Mouse (Mus musculus) olfactory bulb, adult 2 months (tissue): ENCODE measurements around the gene Olfr410. TPM values are rescaled to one million over a fixed set of nuclear protein-coding genes. Genes with fewer than 3 reads are reported as not detected.
A peak's percentile ranks its signal among the peaks of the same experiment; 100 is the strongest.

Experiments used
- H3K27ac ChIP-seq: fragments of 200-500 bp; 2 replicates; pipeline ENCODE4 v1.5.1; 2012; ENCODE audit warnings: low read depth, low read length; ENCODE audit not compliant: insufficient read depth
- H3K4me1 ChIP-seq: fragments of 200-500 bp; 2 replicates; pipeline ENCODE4 v1.6.1; 2012; ENCODE audit warnings: low read length; ENCODE audit not compliant: control insufficient read depth, insufficient read depth
- H3K4me3 ChIP-seq: fragments of 200-500 bp; 2 replicates; pipeline ENCODE4 v1.5.1; 2012; ENCODE audit warnings: mild to moderate bottlenecking, low read depth, low read length, moderate library complexity; ENCODE audit not compliant: insufficient read depth
- CTCF ChIP-seq: fragments of 200-500 bp; IDR thresholded peaks from 2 replicates; pipeline ENCODE4 v1.5.1; 2012; ENCODE audit warnings: low read depth, mild to moderate bottlenecking, low read length, moderate library complexity; ENCODE audit not compliant: insufficient read depth
- POLR2A ChIP-seq: fragments of 200-500 bp; IDR thresholded peaks from 2 replicates; pipeline ENCODE4 v1.6.1; 2012; ENCODE audit warnings: mild to moderate bottlenecking, low read depth, low read length, moderate library complexity; ENCODE audit not compliant: insufficient read depth
- WGBS: fragments of 180-500 bp; shearing (Covaris S2); methylation state at CpG from one replicate; pipeline ENCODE4 v1.1.7; 2018; 5-methylcytosine and 5-hydroxymethylcytosine counted together
- polyA plus RNA-seq: library from polyadenylated mRNA; stranded (reverse); fragments of >200 nt; gene quantifications from 2 replicates; pipeline ENCODE4 v1.2.4, GENCODE M21; 2012; ENCODE audit warnings: low replicate concordance; ENCODE audit not compliant: missing spikeins, insufficient read depth, insufficient read length

Olfr410 gene
- polyA plus RNA-seq, result not detected in 2 replicates

DNA sequence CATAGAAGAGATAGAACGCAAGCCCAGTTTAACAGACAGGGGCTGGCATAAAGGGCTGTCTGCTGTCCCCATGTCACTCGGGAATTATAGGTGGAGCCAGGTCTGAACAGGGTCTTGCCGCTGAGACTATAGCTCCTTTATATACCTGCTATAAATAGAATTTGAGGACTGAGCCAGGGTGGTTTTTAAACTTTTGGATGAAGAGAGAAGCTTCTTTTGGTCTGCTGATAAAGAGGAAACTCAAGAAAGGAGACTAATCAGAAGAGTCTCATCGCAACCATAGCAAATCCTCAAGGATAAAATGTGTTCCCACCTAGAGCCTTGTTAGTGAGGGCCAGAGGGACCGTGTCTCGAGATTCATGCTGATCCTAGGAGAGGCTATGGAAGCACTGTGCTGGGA lies at the start of gene Olfr410:
Gene Olfr410, minus strand, starts transcription at position 101 of the 400 bp plus-strand sequence.
- 87% methylated on average over 6 of the region's 6 CpGs for WGBS
- TF ChIP-seq CTCF (no peak), POLR2A (no peak)
- H3K4me1 ChIP-seq, result no peaks in the 10 kb centered on the region
- H3K4me3 ChIP-seq, result no peak within 1 kb of the TSS
- no peak within 1 kb of the TSS for H3K27ac ChIP-seq

DNA sequence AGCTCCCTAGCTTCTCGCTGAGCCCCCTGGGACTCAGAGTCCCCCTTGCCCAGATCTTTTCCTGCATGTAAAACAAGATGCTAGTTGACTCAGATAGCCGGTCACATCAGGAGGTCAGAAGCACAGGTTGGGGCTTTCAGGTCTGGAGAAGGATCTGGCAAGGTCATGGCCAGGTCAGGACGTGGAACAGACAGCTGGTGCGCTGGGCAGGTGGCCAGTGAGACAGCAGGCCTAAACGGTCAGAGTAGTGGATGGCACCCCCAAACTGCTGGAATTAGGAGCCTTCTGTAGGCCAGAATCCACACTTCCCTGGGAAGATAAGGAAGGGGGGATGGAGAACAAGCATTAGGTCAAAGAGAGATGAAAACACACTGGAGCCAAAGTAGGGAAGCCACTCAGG lies 49.4 kb upstream of the Olfr410 start:
- 79% methylated on average over 5 of the region's 5 CpGs for whole genome bisulfite sequencing
- TF ChIP-seq CTCF, result no peak
- no peak for TF ChIP-seq POLR2A
- H3K27ac ChIP-seq, result no peak overlapping the region
- no peak overlapping the region for H3K4me3 ChIP-seq
- H3K4me1 ChIP-seq, result peaks cover 14% of the 10 kb centered on the region

DNA sequence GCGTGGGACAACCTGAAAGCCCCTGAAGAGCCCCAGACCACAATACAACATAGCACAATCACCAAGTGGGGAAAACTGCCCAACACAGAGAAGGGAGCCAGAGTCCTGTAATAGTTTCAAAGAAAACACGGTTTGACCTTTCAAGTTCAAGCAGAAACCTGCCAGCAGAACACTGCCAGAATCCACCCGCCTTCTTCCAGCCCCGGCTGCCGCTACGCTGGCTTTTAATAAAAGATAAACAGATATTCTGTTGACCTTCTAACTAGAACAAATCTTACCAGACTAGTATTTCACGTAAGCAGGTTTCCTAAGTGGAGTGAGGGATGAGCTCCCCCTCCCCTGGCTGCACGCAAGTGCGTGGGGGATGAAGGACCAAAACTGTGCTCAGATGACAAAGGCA lies 47.8 kb upstream of the Olfr410 start:
- H3K27ac ChIP-seq, result no peak overlapping the region
- no peak overlapping the region for H3K4me3 ChIP-seq
- no peak for TF ChIP-seq CTCF
- TF ChIP-seq POLR2A, result no peak
- WGBS, result 46% methylated on average over 9 of the region's 9 CpGs
- H3K4me1 ChIP-seq, result peaks cover 14% of the 10 kb centered on the region

DNA sequence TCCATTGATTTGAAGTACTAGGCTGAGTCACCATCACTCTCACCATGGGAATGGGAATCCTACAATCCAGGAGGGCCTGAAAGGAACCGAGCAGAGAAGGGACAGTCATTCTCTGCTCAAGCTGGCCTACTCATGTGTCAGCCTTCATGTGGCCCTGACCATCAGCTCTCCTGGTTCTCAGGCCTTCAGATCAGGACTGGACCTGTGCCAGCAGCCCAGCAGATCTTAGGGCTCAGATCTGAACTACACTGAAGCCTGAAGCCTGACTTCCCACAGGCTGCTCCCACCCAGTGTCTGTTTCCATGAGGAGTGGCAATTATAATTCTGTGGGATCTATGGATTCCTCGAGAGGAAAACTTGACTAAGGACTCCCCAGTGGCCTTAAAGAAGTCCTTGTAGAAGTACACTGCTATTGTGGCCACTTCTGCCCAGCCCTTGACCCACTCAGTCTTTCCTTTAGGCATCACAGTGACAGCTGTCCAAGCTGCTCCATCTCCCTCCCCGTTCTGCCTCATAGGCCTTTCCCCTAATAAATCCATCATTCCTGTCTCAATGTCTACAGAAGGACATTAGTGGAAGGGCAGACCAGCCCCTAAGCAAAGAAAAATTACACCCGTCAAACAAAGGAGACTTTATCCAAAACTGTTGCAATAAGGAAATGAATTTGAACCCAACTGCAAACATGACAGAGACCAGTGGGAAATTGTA lies 41.5 kb upstream of the Olfr410 start:
- 69% methylated on average over 4 of the region's 4 CpGs for WGBS
- H3K4me1 ChIP-seq, result 0 out of 2 replicates have a peak, but pooled peaks cover 3% of the 10 kb centered on the region
- TF ChIP-seq CTCF (no peak), POLR2A (no peak)

DNA sequence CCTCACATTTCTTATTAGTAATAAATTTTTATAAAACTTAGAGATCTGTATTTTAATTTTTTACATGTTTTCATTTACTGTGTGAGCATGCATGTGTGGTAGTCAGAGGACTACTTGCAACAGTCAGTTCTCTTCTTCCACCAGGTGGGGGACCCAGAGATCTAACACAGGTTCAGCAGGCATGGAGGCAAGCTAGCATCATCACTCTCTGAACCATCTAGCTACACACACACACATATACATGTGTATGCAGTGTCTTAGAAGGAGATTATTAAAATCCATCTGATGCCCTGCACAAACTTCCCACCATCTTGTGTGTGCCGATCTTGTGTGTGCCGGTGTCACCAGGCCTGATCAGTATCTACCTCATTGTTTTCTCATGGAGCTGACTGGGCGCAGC lies 39.0 kb upstream of the Olfr410 start:
- Histone ChIP-seq H3K27ac (no peak overlapping the region), H3K4me1 (no peaks in the 10 kb centered on the region), H3K4me3 (no peak overlapping the region)
- WGBS, result 68% methylated on average over 3 of the region's 3 CpGs
- TF ChIP-seq POLR2A, result no peak
- TF ChIP-seq CTCF, result no peak

More for the DNA sequence above, 41.5 kb upstream of the Olfr410 start:
- H3K4me3 ChIP-seq, result no peak overlapping the region
- no peak overlapping the region for H3K27ac ChIP-seq

DNA sequence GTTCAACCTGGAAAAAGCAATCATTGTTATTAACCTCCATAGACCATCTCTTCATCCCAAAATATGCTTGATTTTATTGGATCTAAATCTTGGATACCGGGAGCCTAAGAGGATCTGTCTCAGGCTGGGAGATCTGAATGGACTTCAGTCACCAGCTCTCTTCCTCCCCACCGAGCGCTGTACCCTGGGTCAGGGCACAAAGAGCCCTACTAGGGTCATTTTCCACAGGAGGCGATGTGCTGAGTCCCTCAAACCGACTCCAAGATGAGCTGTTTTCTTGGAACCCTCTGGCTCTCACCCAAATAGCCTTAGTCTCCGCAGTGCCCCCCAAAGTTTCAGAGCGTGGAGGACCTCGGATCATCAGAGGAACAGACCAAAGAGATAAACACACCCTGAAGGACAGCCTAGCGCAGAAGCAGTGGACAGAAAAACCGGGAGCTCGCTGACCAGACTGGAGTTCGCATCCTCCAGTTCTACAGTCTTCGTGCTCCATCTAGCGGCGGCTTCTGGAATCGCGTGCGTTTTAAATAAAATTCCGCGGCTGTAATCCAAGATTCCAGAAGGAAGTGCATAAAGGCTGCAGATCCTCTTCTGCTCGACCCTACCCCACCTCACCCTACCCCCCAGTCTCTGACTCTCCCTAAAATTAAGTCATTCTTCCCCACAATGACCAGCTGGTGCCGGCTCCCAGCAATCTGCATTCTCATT lies 33.7 kb upstream of the Olfr410 start:
- no peaks in the 10 kb centered on the region for H3K4me1 ChIP-seq
- WGBS, result 9% methylated on average over 22 of the region's 22 CpGs
- no peak overlapping the region for H3K27ac ChIP-seq
- no peak for TF ChIP-seq POLR2A
- TF ChIP-seq CTCF, result peak; percentile 87
- no peak overlapping the region for H3K4me3 ChIP-seq

DNA sequence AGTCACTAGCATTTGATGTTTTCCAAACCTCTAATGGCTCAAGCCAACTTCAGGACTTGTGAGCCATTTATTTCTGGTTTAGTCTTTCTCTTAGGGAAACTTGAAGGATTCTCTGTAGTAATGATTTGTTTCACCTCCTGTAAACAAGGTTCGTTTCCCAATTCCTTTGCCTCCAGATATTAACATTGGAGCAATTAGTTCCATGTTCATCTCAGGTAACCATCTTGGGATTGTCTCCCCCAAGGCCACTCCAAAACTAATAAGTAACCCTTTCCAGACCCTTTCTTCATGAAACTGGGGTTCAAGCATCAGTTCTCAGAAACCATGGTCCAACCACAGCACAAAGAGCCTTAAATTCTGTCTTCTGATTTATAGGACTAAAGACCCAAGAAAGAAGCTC lies 23.9 kb upstream of the Olfr410 start, which contains the start of gene Olfr412:
Gene Olfr412, plus strand, starts transcription at position 301 of the 400 bp plus-strand sequence.
- Histone ChIP-seq H3K4me3 (no peak within 1 kb of the TSS), H3K4me1 (no peaks in the 10 kb centered on the region), H3K27ac (no peak within 1 kb of the TSS)
- TF ChIP-seq POLR2A (no peak), CTCF (no peak)
- WGBS, result 71% methylated on average over 1 of the region's 1 CpGs

DNA sequence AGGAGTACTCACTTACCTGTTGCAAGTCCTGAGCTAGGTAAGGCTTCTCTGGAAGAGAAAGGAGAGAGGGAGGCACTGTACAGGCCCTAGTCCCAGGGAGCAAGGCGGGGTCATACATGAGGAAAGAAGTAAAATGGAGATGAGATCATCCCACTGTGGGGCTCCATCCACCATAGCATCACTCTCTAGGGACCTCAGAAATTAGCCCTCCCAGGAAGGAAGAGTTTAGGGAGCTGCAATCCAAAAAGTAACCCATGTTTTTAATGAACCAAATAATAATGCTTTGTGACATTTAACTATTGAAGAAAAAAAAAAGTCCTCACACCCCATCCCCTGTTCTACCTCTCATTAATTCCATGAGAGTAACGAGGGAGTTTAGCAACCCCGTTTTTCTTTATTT lies 14.7 kb upstream of the Olfr410 start, which contains the start of gene Olfr411:
Gene Olfr411, minus strand, starts transcription at position 101 of the 400 bp plus-strand sequence.
- Histone ChIP-seq H3K27ac (no peak within 1 kb of the TSS), H3K4me1 (no peaks in the 10 kb centered on the region), H3K4me3 (no peak within 1 kb of the TSS)
- TF ChIP-seq POLR2A, result no peak
- TF ChIP-seq CTCF, result no peak
- WGBS, result 85% methylated on average over 3 of the region's 3 CpGs

DNA sequence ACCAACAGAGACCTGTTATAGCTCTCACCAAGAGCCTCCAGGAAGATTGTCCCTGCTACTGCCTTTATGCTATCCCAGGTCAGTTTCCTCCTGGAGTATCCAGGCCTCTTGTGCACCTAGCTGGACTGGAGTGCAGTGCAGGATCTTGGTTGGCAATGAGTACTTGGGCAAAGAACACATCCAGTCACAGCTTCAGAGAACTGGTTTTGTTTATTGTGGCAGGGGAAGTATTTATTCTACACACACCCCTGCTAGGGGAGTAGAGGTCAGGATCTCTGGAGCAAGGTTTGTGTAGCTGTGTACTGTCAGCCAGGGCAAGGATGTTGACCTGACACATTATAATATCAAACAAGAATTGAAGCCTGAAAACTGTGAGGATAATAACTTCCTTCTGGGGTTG lies 9.1 kb downstream of the Olfr410 start:
- TF ChIP-seq POLR2A (no peak), CTCF (no peak)
- Histone ChIP-seq H3K4me1 (no peaks in the 10 kb centered on the region), H3K4me3 (no peak overlapping the region), H3K27ac (no peak overlapping the region)
